Mouse (Mus musculus) mouse trophoblast stem cell (cell line): ENCODE results near the gene March6.

Experiments
- in situ Hi-C, 2 experiments: fragments of 300-500 bp; cut with MseI, MboI; formaldehyde crosslinking; loops; 2 replicates in 1 of 2; 3 replicates in 1 of 2; pipeline ENCODE4 v1.15.1; 2025

Gene March6

DNA sequence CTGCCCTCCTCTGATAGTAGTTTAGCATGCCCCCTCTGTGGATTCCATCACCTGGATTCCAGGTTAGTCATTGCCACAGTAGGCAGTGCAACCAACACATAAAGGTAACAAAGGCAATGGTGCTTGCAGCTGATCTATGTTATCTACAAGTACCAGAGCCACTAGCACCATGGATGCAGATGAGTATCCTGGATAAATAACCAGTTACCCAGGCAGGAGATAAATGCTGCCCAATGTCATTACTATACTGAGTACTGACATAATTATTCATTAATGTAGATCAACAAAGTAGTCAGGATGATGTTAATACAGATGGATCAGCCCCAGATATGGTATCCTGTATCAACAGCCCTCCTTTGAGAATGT lies 19.5 kb downstream of the March6 start:
- in situ Hi-C loops, result no loop called here

DNA sequence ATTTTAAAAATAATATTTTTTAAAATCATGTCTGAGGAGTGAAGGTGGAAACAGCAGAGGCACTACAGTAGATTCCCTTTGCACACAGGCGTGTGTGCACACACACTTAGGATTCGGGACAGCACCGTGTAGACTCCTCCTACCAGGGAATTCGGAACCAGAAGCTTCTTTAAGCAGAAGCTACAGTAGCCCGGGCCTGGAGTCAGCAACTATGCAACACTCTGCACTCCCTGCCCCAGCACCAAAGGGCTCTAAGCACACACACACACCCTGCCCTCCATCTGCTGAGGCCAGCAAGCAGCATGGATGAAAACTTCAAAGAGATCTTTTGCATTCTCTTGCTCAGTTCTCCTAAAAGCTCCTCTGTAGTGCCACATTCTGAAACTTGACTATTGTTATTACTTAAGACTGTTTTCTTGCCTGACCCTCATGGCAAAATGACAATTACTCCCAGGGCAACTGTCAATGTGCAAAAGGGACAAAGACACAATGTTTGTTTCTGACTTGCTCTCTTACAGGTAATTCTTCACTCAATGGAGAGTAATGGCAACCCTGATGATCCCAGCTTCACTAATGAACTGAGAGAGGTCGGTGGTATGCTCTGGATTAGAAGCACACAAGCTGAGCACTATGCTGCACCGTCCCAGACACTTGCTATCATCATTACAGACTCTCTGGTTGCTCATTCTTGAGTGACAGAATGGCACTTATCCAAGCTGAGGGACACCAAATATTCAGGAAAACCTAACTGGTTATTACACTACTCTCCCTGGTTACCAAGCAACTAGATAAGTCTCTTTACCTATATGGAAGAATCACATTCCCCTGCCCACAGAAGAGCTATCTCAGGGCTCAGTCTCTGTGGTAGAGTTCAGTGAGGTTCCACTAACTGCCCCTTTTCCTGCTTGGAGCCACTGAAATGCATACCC lies 20.1 kb downstream of the March6 start:
- in situ Hi-C loops, result no loop called here

DNA sequence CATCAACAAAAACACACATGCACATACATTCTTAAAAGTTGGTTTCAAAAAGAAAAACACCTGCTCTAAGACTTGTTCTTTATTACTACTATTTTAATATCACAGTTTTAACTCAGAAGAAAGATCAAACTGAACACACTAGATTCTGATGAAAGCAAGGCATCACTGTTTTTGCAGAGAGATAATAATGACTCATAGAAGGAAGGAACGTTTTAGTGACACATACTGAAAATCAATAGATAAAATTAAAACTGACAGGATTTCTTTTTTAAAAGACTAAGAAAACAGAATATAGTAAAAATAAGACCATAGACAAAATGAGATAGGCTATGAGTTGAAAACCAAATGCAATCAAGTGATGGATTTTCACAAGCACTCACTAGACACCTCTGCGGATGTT lies 25.8 kb downstream of the March6 start:
- in situ Hi-C loops, result no loop called here

DNA sequence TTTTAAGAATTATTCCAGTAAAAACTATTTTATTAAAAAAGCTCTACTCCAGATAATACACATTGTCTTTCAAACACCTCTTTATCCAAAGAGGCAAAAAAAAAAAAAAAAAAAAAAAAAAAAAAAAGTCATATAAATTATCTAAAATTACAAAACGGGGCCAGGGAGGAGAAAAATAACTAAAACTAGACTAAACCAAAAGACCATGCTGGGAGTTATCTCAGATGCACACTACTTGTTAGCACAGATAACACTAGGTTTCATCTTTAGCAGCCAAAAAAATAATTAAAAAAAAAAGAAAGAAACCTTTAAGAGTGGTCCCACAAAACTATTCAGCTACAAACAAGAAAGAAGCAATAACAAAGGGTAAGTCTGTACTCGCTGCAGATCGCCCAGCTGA lies 27.4 kb downstream of the March6 start:
- in situ Hi-C loops, result no loop called here

DNA sequence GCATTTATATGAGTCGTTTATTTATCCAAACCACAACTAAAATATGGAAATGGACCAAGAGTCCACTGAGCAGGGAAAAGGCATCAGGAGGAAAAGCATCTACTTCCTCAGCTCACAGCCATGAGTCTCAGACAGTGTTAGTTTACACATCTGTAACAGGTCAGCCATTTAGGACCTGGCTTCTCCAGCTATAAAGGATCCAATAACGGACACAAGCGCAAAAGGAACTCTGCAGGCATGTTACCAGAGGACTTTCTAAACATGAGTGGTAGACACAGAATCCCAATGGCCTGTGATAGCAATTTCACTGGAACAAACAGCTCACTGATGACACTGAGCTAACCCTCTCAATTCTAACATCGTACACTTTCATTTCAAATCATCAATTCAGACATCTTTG lies 27.9 kb downstream of the March6 start:
- in situ Hi-C loops, result no loop called here

DNA sequence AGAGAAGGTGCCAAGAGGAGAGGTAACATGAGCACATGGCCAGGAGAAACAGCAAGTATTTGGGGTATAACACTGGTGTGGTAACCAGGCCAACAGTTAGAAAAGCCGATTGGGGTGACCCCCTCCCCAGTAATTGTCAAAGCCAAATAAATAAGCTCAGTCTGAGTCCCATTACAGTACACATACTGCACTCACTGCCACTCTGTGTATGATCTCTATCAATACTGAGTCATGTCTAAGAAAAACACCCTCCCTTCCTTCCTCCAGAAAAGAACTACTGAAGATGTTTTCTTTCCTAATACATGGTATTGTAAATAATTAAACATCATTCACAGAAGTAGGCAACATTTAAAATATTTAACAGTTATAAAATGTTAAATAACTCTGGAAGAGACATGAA lies 28.5 kb downstream of the March6 start:
- in situ Hi-C loops, result no loop called here

DNA sequence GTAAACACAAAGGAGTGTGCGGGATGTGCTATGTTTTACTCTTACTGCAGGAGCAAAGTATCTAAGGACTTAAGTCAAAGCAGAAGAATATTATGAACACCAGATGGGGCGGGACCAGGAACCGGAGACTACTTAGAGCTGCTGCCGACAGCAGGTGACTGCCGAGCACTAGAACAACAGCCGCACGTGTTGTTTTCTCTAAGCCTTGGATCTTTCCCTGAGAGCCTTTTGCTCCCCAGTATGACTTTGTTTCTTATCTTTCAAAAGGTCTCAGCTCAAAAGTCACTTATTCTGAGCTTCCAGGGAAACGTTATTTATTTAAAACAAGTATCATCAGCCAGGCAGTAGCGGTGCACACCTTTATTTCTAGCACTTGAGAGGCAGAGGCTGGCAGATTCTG lies 36.0 kb downstream of the March6 start:
- in situ Hi-C loops, result loop anchor here in 1 of 2 experiments (25.0 kb wide), 1 partner anchor 92 kb away; no protein-coding TSS in a partner anchor

DNA sequence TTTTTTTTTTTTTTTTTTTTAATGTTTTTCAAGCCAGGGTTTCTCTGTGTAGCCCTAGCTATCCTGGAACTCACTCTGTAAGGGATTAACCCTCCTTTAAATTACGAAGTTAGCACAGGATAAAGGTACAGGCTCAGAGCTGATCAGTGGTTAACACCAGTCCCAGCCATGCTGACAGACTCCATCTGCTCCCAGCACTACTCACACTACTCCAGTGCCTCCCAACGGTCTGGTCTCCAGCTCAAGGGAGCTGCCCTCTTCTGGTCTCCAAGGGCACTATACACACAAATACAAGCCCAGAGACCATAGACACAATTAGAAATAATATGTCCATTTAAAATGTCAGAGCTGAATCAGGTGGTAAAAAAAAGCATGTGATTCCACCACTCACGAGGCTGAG lies 36.5 kb downstream of the March6 start:
- in situ Hi-C loops, result loop anchor here in 1 of 2 experiments (25.0 kb wide), 1 partner anchor 93 kb away; no protein-coding TSS in a partner anchor

DNA sequence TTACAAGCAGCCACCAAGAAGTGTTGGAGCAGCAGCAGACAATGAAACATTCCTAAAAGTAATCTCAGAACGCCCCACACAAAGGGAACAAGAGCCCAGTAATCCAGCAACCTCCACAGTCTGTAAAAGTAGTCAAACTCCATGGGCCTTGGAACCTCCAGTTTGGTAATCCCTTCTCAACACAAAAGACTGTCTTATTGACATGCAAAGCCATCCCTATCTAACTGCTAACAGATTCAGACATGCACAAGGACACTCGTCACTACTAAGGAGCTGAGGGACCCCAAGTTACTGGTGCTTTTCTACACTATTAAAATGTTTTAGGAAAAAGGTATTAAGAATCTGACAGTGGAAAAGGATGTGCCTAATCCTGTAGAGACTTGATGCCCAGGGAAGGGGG lies 43.4 kb downstream of the March6 start:
- in situ Hi-C loops, result loop anchor here in 1 of 2 experiments (25.0 kb wide), 1 partner anchor 100 kb away; no protein-coding TSS in a partner anchor

DNA sequence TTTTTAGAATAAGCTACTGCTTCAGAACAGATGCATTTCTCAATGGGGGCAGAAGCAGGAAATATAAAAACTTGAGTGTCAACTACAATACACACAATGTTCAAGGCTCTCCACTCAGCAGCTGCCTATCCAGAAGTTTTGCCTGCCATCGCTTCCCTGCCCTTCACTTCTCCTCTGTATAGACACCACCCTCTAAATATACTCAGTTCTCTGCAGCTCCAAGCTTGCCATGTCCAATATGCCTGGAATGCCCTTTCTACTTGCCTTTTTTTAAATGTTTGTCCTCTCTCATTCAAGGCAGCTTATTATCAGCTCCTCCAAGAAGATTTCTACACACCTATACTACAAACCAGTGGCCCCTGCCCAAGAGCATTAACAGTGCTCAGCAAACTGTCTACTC lies 54.2 kb downstream of the March6 start:
- in situ Hi-C loops, result loop anchor here in 1 of 2 experiments (25.0 kb wide), 1 partner anchor 111 kb away; no protein-coding TSS in a partner anchor

DNA sequence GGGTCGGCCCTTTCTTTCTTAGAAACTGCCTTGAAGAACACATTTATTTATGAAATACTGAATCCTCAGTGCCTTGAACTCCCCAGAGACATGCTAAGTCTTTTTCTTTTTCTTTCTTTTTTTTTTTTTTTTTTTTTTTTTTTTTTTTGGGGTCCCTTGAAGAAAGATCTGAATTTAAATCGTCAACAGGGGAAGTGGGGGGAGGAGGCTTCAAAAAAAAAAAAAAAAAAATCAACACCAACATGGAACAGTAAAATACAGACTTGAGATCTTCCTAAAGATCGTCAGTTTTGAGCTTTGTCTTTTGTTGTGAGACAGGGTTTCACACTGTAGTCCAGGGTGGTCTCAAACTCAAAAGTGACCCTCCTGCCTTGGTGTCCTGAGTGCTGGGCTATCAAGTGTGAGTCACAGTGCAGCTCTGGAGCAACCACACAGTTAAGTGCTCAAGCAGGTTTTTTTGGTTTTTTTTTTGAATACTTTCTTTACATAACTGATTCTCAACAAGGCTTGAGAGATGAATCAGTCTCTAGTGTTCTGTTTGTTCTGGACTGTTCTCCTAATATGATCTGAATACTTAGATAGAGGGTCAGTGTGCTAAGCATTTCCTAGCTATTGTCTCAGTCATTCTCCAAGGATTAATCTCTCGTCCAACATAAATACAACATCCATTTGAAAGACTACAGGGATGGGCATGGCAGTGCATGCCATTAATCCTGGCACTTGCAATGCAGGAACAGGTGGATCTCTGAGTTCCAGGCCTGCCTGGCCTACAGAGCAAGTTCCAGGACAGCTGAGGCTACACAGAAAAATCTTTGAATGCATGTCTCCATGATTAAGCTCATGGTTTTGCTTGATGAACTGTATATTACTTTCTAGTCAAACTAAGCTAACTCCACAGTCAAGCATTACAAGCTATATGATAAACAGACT lies 57.9 kb downstream of the March6 start:
- in situ Hi-C loops, result no loop called here

DNA sequence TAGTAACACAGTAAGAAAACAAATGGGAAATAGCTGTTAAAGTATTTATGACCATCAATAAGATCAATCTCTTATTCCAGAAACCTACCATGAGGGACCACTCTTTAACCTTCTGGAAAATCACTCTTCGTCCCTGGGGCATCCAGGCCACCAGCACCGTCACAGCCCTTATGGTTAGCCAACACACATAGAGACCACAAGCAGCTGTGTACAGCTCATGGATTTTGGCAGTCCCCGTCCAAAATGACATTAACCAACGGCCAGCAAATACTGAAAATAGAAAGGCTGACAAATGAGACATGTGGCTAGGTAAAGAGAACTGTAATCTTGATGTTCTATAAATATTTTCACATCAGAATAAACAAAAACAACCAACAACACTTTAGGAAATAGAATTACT lies 59.3 kb downstream of the March6 start:
- in situ Hi-C loops, result no loop called here

DNA sequence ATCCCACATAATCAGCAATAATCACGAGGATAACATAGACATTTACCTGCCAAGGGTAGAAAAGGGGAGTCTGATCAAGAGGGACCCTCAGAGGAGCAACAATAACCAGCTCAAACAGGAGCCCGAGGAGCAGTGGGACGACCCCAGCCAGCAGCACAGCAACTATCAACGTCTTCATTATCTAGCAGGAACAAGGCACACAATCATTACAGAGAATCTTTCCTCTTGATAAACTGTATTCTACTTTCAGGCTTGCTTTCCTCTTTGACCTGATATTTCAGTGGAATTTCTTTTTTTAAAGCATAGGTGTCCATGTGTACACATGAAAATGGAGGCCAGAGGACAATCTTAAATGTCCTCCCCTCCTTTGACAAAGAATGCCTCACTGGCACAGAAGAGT lies 61.4 kb downstream of the March6 start:
- in situ Hi-C loops, result no loop called here

DNA sequence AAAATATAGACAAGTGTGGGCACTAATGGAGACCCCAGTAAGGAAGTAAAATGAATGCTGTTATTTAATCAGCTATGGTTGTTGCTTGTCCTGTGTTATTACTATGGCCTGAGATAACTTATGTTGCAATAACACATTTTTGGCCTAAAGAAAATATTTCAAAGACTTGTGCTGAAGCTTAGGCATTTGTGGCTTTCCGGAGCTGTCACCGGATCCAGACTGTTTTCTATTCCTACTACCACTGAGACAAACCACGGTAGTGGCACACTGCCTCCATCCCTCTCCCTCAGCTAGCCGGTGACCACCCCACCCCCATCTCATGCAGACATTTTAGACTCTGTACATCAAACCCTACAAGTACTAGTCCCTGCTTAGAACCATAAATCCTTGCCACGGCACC lies 62.0 kb downstream of the March6 start:
- in situ Hi-C loops, result no loop called here

DNA sequence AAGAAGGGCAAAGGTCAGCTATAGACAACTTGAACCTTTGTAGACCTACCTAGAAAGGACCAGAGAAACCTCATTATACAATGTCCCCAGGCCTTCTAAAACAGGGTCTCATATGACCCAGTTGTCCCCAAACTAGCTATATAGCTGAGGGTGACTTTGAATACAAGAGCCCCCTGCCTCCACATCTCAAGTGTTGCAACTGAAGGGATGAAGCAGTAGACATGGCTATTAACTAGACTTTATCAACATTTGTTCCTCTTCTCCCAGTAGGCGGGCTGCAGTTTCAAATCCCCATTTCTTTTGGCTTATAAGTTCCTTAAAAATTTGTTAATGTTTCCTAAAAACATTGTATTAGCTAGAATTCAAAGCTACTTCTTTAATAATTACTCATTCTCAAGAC lies 64.1 kb downstream of the March6 start:
- in situ Hi-C loops, result no loop called here

DNA sequence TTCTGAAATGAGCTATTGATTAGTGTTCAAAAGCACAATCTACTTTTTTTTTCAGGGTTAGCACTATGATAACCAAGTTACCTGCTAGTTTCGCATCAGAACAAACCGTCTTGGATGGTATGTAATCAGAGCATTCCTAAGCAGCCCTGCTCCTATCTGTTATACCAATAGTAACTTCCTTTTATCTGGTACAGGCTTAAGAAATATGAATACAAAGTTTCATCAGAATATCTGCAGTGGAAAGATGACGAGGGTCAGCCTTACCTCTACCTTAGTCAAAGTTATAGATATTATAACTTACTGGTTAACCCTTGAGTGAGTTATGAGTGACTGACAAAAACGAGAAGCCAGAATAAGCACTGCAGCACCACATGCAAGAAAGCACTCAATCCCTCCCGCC lies 64.6 kb downstream of the March6 start:
- in situ Hi-C loops, result no loop called here

DNA sequence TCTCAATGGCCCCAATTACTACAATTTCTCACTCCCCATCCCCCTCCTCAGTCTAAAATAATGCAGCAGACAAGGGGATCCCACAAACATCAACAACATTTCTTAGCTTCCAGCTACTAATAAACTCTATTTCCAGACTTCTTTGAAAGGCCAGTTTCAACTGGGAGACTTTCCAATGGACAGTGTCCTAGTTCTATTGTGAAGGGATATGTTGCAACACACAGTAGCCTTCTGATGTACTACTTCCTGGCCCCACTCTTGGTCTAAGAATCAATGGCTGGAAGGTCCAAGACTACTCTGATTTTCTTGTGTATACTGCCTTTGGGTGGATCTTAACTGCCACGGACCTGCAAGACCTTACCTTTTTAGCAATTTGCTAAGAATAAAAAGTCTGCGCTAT lies 65.0 kb downstream of the March6 start:
- in situ Hi-C loops, result no loop called here

DNA sequence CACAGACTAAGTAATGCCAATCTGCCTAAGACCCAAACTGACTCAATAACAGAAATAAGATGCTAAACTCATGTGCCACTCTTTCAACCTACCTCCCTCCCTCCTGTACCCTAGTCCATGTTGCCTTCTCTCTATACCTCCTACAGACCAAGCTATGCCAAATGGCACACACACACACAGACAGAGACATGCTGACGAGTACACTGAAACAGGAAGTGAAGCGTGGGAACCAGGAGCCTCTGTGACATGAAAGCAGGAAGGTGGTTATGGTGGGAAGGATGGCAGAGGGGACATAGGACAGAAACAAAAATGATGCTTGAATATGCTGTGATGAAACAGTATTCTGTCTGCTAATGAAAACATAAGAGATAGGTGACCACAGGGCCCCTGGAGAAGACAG lies 70.3 kb downstream of the March6 start:
- in situ Hi-C loops, result no loop called here

DNA sequence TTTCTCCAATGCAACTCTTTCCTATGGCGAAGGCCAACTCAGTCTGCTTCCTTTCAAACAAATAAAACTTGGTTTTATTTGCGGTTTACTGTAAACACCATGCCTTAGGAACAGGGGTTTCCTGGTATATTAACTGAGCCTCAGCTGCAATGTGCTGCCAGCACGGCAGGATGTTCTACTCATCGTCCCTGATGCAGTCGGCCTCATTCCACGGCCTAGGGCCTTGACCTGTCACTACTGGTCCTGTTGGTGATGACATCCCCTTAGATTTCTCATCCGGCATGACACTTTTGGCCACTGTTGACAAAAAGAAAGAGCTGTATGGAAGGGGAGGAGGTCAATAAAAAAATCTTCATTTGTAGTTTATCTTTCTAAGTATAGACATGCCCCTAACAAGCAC lies 72.8 kb downstream of the March6 start:
- in situ Hi-C loops, result loop anchor here in 1 of 2 experiments (10.0 kb wide), 1 partner anchor 137 kb away; no protein-coding TSS in a partner anchor

DNA sequence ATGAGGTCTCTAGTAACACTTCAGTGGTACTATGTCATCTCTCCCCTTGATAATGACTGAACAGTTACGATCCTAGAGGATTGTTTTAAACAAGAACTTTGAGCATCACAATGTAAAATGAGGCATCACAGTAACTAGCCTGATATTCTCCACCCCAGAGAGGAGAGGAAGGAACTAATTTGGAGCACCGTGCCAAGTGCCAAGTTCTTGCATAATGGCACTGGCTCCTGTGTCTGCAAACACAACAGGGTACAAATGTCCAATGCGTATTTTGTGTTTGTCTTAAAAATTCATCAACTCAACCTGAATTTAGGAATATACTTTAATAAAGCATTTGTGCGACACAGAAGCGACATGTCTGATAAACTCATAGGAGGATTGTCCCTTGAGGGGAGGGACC lies 74.5 kb downstream of the March6 start:
- in situ Hi-C loops, result loop anchor here in 1 of 2 experiments (10.0 kb wide), 1 partner anchor 138 kb away; no protein-coding TSS in a partner anchor

DNA sequence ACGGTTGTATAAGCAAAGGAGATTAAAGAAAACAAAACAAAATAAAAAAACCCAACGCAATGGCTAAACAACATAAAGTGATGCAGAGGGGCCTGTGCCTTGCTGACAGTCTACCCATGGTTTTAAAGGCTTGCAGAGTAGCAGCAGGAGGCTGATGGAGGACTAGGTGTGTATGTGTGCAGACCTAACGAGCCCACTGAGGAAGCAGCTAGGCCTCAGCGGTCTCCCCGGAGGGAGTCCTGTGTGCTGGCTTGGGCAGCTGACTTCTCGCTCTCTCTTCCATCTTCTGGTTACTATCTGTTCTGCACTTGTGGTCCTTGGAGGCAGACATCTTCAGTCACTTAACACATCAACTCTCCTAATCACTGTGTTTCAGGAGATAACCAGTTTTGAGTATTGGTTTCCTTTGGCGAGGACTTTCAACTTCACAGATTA lies 76.0 kb downstream of the March6 start:
- in situ Hi-C loops, result loop anchor here in 1 of 2 experiments (10.0 kb wide), 1 partner anchor 140 kb away; no protein-coding TSS in a partner anchor
